Mouse (Mus musculus) megakaryocyte, embryonic 14.5 days (primary cell): Measurements from ENCODE around the gene Phactr1. TPM values are rescaled to one million over a fixed set of nuclear protein-coding genes. Genes with fewer than 3 reads are reported as not detected.

ENCODE experiments used
- H3K27me3 ChIP-seq: replicated peaks from 2 replicates; pipeline ENCODE3; 2012; ENCODE audit warnings: inconsistent platforms
- H3K36me3 ChIP-seq: replicated peaks from 2 replicates; pipeline ENCODE3; 2012; ENCODE audit warnings: low read length, inconsistent platforms, mixed read lengths
- H3K4me1 ChIP-seq: 2 replicates; pipeline ENCODE4 v1.6.1; 2012; ENCODE audit warnings: inconsistent platforms
- H3K4me3 ChIP-seq: replicated peaks from 2 replicates; pipeline ENCODE3; 2012; ENCODE audit warnings: moderate library complexity, mild to moderate bottlenecking, inconsistent platforms
- H3K9me3 ChIP-seq: 2 replicates; pipeline ENCODE4 v1.6.1; 2012; ENCODE audit warnings: inconsistent platforms
- FLI1 ChIP-seq: IDR thresholded peaks from 2 replicates; pipeline ENCODE4 v1.6.1; 2012; ENCODE audit warnings: low read length, inconsistent platforms, mixed read lengths
- GATA1 ChIP-seq: IDR thresholded peaks from 3 replicates; pipeline ENCODE4 v1.6.1; 2012; ENCODE audit warnings: mixed read lengths, low read length, inconsistent platforms, borderline replicate concordance
- polyA plus RNA-seq: library from polyadenylated mRNA; stranded (reverse); fragments of >175 nt; gene quantifications from 2 replicates; pipeline ENCODE4 v1.2.3, GENCODE M21; 2012; ENCODE audit warnings: low replicate concordance; ENCODE audit not compliant: insufficient read depth

Phactr1 gene
- polyA plus RNA-seq, 1 experiment = 0.01 TPM

DNA sequence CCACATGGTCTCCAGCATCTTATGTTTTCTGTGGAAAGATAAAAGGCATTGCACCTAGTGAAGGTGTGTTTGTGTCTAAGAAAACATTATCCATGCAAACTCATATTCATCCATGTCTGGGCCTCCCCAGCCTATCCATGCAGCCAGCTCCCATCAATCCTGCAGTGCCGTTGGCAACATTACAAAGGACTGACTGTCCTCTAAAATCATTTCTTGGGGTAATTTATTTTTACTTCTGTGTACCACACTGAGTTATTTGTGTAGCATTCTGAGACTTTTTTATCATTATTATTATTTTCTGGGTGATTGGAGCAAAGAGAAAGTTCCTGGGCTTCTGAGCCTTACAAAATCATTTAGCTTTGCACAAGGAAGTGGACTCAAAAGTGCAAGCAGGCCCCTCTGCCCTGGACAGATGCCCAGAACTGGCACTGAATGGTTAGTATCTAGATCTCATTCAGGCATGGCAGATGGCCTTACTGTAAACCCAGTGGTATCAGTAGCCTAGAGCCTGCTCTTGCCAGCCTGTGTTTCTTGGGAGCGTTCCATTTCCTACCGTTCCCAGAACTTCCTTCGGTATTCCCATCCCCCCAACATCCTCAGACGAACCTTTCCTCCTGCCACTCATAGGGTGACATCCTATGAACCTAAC is 307.6 kb downstream of the Phactr1 start:
- Histone ChIP-seq H3K27me3 (no peaks in the 10 kb centered on the region), H3K36me3 (no peaks in the 10 kb centered on the region), H3K9me3 (peaks cover 7% of the 10 kb centered on the region), H3K4me3 (no peak overlapping the region), H3K4me1 (no peaks in the 10 kb centered on the region)
- TF ChIP-seq FLI1 (no peak), GATA1 (no peak)

DNA sequence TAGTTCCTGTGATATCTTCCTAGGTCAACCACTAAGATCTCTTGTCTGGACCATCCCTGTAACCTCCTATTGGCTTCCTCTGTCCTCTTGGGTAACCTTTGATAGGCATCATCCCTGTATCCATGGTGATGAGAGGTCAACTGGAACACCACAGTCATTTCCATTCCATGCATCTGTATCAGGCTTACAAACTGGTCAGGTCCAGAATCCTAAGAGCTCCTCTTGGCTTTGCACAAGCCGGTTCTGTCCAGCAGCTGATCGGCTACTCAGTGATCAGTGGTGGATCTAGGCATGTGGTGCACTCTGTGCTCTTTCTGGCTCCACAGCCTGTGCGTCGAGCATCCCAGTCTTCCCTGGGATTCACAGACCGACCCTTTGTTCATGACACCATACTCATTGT is 309.1 kb downstream of the Phactr1 start:
- no peak overlapping the region for H3K4me3 ChIP-seq
- no peaks in the 10 kb centered on the region for H3K36me3 ChIP-seq
- peaks cover 11% of the 10 kb centered on the region for H3K9me3 ChIP-seq
- no peaks in the 10 kb centered on the region for H3K4me1 ChIP-seq
- TF ChIP-seq GATA1 (no peak), FLI1 (no peak)
- no peaks in the 10 kb centered on the region for H3K27me3 ChIP-seq

DNA sequence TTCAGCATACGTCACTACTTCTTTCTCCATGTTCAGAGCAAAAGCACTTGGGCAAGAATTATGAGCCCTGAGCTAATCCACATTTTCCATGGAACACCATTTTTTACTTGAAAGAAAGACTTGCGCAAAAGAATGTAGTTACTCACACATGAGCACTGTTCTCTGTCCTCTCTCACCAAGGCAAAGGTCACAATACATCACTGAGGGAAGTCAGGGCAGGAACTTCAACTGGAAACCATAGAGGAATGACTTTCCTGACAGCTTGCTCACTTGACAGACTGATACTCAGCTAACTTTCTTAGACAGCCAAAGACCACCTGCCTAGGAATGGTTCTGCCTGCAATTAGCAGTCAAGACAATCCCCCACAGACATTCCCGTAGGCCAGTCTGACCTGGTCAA is 309.6 kb downstream of the Phactr1 start:
- Histone ChIP-seq H3K4me3 (no peak overlapping the region), H3K36me3 (no peaks in the 10 kb centered on the region), H3K9me3 (peaks cover 8% of the 10 kb centered on the region), H3K27me3 (no peaks in the 10 kb centered on the region), H3K4me1 (no peaks in the 10 kb centered on the region)
- TF ChIP-seq FLI1 = no peak
- no peak for TF ChIP-seq GATA1

DNA sequence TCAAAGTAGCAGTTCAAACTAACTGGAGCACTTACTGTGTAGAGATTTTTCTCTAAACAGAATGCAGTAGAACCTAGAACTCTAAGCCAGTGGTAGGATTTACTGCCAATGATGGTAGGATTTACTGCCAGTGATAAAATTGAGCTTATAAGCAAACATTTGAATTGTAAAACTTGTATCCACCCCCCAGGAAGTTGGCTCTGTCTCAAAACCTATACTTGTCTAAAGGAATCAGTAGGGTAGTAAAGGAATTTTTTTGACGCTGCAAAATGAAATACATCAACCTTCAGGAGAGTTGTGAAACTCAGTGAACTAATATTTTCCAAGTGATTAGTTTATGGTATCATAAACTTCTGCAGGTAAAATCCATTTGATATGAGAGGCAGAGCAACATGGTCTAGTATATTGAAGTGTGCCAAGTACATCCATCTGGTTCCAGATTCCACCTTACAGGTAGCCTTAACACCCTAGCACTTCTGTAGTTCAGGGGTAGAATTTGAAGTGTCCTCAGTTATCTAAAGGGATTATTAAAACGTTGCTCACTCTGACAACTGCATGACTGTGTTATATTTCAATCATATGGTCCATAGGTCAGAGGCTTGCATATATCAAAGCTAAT is 310.2 kb downstream of the Phactr1 start:
- no peaks in the 10 kb centered on the region for H3K36me3 ChIP-seq
- H3K4me3 ChIP-seq = no peak overlapping the region
- TF ChIP-seq GATA1 (no peak), FLI1 (no peak)
- H3K9me3 ChIP-seq = peaks cover 5% of the 10 kb centered on the region
- H3K27me3 ChIP-seq = no peaks in the 10 kb centered on the region
- H3K4me1 ChIP-seq = no peaks in the 10 kb centered on the region

DNA sequence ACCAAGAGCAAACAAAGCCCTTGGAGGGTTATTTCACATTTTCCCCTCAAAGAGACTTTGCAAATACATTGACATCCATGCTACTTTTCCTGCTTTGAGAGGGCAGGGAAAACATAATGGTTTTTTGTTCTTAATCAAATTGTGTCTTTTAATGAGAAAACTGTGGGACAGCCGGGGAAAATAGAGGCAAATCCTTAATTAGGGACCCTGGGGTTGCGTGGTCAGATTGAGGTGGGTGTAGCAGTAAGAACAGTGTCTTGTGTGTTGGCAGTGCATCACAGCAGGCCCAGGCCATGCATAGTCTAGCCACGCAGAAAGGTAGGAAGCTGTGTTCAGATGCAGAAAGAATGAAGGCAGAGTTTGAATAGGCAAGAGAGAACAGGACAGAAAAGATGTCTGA is 310.7 kb downstream of the Phactr1 start:
- no peaks in the 10 kb centered on the region for H3K36me3 ChIP-seq
- H3K9me3 ChIP-seq = peaks cover 5% of the 10 kb centered on the region
- TF ChIP-seq FLI1 = no peak
- H3K27me3 ChIP-seq = no peaks in the 10 kb centered on the region
- H3K4me3 ChIP-seq = no peak overlapping the region
- H3K4me1 ChIP-seq = no peaks in the 10 kb centered on the region

DNA sequence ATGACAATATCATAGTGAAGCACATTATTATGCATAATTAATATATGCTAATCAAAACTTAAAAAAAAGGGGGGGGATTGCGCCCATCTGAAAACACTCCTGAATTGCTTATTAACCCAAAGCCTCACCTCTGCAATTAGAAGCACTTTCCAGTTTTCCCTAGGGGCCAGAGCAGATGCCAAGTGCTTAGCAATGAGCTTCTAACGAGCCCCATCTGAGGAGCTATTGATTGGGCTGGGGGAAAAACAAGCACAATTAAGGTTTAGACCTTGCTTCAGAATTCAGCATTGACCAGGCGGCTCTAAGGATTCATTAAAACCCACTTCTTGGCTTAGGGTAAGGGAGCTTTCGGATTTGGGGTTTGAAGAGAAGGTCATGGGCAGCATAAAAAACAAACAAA is 311.9 kb downstream of the Phactr1 start:
- Histone ChIP-seq H3K36me3 (no peaks in the 10 kb centered on the region), H3K4me1 (no peaks in the 10 kb centered on the region), H3K27me3 (no peaks in the 10 kb centered on the region), H3K9me3 (peaks cover 5% of the 10 kb centered on the region), H3K4me3 (no peak overlapping the region)
- no peak for TF ChIP-seq GATA1
- no peak for TF ChIP-seq FLI1

DNA sequence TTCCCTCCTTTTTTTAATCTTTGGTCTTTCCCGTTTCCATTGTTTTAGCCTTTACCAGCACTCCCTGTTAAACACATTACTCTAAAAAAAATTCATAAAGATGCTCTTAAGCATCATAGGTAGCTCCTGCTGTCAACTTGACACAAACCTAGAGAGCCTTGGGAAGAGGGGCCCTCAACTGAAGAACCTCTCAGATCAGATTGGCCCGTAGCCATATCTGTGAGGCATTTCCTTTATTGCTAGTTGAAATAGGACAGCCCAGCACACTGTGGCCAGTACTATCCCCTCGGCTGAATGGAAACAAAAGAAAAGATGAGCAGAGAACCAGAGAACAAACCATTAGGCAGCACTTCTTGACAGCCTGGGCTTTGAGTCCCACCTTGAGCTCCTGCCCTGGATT is 313.9 kb downstream of the Phactr1 start:
- H3K9me3 ChIP-seq = peaks cover 5% of the 10 kb centered on the region
- TF ChIP-seq FLI1 (no peak), GATA1 (no peak)
- no peak overlapping the region for H3K4me3 ChIP-seq
- H3K27me3 ChIP-seq = no peaks in the 10 kb centered on the region
- no peaks in the 10 kb centered on the region for H3K36me3 ChIP-seq
- no peaks in the 10 kb centered on the region for H3K4me1 ChIP-seq

DNA sequence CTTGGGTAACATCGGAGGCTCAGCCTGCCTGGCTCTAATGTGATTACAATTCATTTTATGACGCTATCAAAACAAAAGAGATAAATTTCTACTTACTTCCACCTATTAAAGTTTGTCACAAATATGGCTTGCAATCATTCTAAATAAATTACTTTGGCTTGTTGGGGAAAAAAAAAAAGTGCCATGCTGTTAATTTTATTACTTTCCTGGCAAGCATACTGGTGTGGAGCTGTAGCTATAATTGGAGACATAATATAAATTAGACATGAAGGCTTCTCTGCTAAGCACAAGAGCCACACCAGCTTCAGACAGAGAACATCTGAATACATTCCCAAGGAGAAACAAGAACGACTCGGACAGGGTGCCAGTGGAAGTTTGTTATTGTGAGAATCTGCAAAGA is 315.8 kb downstream of the Phactr1 start:
- Histone ChIP-seq H3K4me1 (no peaks in the 10 kb centered on the region), H3K9me3 (peaks cover 5% of the 10 kb centered on the region), H3K27me3 (no peaks in the 10 kb centered on the region), H3K4me3 (no peak overlapping the region), H3K36me3 (no peaks in the 10 kb centered on the region)
- no peak for TF ChIP-seq GATA1
- TF ChIP-seq FLI1 = no peak

DNA sequence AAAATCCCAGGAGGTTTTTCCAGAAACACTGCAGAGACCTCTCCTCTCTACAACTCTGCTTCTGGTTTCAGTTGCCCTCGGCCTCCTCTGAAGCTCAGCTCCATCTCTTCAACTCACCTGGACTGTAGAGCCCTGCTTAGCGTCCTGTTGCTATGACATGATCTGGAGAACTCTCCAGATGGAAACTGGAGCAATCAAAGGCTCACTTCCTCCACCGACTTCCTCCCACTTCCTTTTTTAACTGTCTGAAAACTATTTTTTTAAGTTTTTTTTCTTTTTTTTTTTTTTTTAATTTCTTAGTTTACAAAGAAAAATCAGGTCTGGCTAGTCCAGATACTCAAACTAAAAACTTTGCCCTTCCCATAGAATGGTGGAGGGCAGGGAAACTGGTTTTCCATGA is 318.9 kb downstream of the Phactr1 start:
- no peaks in the 10 kb centered on the region for H3K9me3 ChIP-seq
- no peaks in the 10 kb centered on the region for H3K36me3 ChIP-seq
- H3K4me3 ChIP-seq = no peak overlapping the region
- no peaks in the 10 kb centered on the region for H3K4me1 ChIP-seq
- TF ChIP-seq FLI1 (no peak), GATA1 (no peak)
- H3K27me3 ChIP-seq = no peaks in the 10 kb centered on the region

DNA sequence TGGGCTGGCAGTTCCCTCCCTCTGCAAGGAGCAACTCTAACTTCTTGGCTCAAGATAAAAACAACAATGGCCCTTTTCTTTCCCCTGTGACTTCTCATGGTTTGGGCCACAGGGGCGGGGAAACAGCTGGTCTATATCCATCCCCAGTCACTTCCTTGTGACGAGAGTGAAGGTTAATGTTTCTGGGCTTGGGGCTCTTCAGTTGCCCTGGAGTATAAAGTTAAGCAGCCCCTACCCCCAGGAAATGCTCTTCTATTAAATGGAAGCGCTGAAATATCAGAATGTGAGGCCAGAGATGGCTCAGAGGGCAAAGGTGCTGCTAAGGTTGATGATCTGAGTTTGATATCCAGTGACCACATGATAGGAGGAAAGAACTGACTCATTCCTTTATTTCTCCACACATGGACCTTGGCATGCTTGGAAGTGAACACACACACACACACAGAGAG is 324.7 kb downstream of the Phactr1 start:
- H3K27me3 ChIP-seq = no peaks in the 10 kb centered on the region
- H3K9me3 ChIP-seq = no peaks in the 10 kb centered on the region
- TF ChIP-seq GATA1 = no peak
- no peak for TF ChIP-seq FLI1
- H3K4me3 ChIP-seq = no peak overlapping the region
- H3K4me1 ChIP-seq = peaks cover 4% of the 10 kb centered on the region; the same call in 1 of the 2 replicates
- H3K36me3 ChIP-seq = no peaks in the 10 kb centered on the region

DNA sequence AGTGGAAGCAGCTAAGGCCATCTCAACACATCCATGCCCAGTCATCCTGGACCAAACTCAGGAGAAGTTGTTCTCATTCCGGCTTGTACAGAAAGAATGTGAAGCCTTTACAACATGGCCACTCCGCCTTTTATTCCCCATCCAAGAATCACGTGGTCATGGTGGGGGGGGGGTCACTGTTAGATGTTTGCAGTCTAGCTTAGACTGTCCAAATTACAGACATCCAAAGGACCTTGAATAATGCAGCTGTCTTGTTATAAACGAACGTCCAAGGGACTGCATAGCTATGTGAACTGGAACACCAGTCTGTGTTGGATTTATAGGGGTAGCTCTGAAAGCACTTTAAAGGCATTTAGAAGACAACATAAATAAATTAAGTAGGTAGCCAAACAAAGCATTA is 328.0 kb downstream of the Phactr1 start:
- no peaks in the 10 kb centered on the region for H3K9me3 ChIP-seq

More for the DNA sequence above, 328.0 kb downstream of the Phactr1 start:
- H3K4me1 ChIP-seq = peaks cover 4% of the 10 kb centered on the region; the same call in 1 of the 2 replicates
- no peak overlapping the region for H3K4me3 ChIP-seq
- H3K36me3 ChIP-seq = no peaks in the 10 kb centered on the region
- H3K27me3 ChIP-seq = no peaks in the 10 kb centered on the region
- no peak for TF ChIP-seq FLI1
- TF ChIP-seq GATA1 = no peak
